Mouse (Mus musculus) embryonic facial prominence, embryonic 10.5 days (tissue): ENCODE data around the gene Capn7. TPM values are rescaled to one million over a fixed set of nuclear protein-coding genes. Genes with fewer than 3 reads are reported as not detected.

Source experiments
- DNase-seq: peaks from one replicate; pipeline ENCODE4 v3.0.0-alpha.2; 2017; ENCODE audit warnings: low spot score
- H3K27ac ChIP-seq: fragments of 300-500 bp; sonication (generic); replicated peaks from 2 replicates; pipeline ENCODE4 v1.5.1; 2016; ENCODE audit warnings: mild to moderate bottlenecking
- H3K27me3 ChIP-seq: fragments of 300-500 bp; sonication (generic); replicated peaks from 2 replicates; pipeline ENCODE4 v1.6.1; 2016; ENCODE audit warnings: low read depth, mild to moderate bottlenecking; ENCODE audit not compliant: poor library complexity, severe bottlenecking
- H3K36me3 ChIP-seq: fragments of 300-500 bp; sonication (generic); replicated peaks from 2 replicates; pipeline ENCODE4 v1.6.1; 2016; ENCODE audit warnings: mild to moderate bottlenecking, moderate library complexity
- H3K4me1 ChIP-seq: fragments of 300-500 bp; sonication (generic); 2 replicates; pipeline ENCODE4 v1.6.1; 2016
- H3K4me3 ChIP-seq: fragments of 300-500 bp; sonication (generic); 2 replicates; pipeline ENCODE4 v1.5.1; 2016; ENCODE audit warnings: mild to moderate bottlenecking, moderate library complexity
- H3K9me3 ChIP-seq: fragments of 300-500 bp; sonication (generic); 2 replicates; pipeline ENCODE4 v1.6.1; 2016; ENCODE audit warnings: mild to moderate bottlenecking
- WGBS: fragments of 180-500 bp; shearing (Covaris S2); methylation state at CpG from one replicate; pipeline ENCODE4 v1.1.7; 2016; 5-methylcytosine and 5-hydroxymethylcytosine counted together
- polyA plus RNA-seq: library from polyadenylated mRNA; unstranded; fragments of >200 nt; fragmentation: Nextera tagmentation; extraction: Ambion mirVana; gene quantifications from 2 replicates; pipeline ENCODE4 v1.2.1, GENCODE M21; 2016

Capn7 gene
- polyA plus RNA-seq, 1 experiment from 2014 or later, result 28.3 TPM

GRCm38 (mm10) chr14:31327196-31327595 is 9.2 kb upstream of the Capn7 start:
- 90% methylated on average over 1 of the region's 1 CpGs for WGBS
- H3K9me3 ChIP-seq, result no peaks in the 10 kb centered on the region
- peaks cover 23% of the 10 kb centered on the region for H3K27me3 ChIP-seq
- no peaks in the 10 kb centered on the region for H3K36me3 ChIP-seq
- DNase-seq, result no peak
- no peak overlapping the region for H3K27ac ChIP-seq
- H3K4me1 ChIP-seq, result peaks cover 12% of the 10 kb centered on the region
- no peak overlapping the region for H3K4me3 ChIP-seq

- no peaks in the 10 kb centered on the region for H3K36me3 ChIP-seq
- H3K27me3 ChIP-seq, result peaks cover 23% of the 10 kb centered on the region
- H3K4me1 ChIP-seq, result peaks cover 12% of the 10 kb centered on the region
- no peaks in the 10 kb centered on the region for H3K9me3 ChIP-seq
- 87% methylated on average over 4 of the region's 4 CpGs for WGBS
- H3K4me3 ChIP-seq, result no peak overlapping the region
- no peak for DNase-seq
- H3K27ac ChIP-seq, result no peak overlapping the region
Observed at GRCm38 (mm10) chr14:31327681-31328080, 8.8 kb upstream of the Capn7 start.

- peaks cover 13% of the 10 kb centered on the region; the same call in 1 of the 2 replicates for H3K27me3 ChIP-seq
- no peak for DNase-seq
- H3K4me3 ChIP-seq, result no peak overlapping the region
- no peaks in the 10 kb centered on the region for H3K4me1 ChIP-seq
- 55% methylated on average over 2 of the region's 2 CpGs for WGBS
- H3K9me3 ChIP-seq, result no peaks in the 10 kb centered on the region
- H3K36me3 ChIP-seq, result no peaks in the 10 kb centered on the region
- H3K27ac ChIP-seq, result no peak overlapping the region
Observed at GRCm38 (mm10) chr14:31329741-31330140, 6.7 kb upstream of the Capn7 start.

- H3K36me3 ChIP-seq, result no peaks in the 10 kb centered on the region
- WGBS, result 80% methylated on average over 4 of the region's 4 CpGs
- no peak overlapping the region for H3K4me3 ChIP-seq
- H3K27ac ChIP-seq, result no peak overlapping the region
- no peaks in the 10 kb centered on the region for H3K4me1 ChIP-seq
- peaks cover 13% of the 10 kb centered on the region; the same call in 1 of the 2 replicates for H3K27me3 ChIP-seq
- no peak for DNase-seq
- H3K9me3 ChIP-seq, result no peaks in the 10 kb centered on the region
Observed at GRCm38 (mm10) chr14:31330957-31331356, 5.5 kb upstream of the Capn7 start.

- peaks cover 9% of the 10 kb centered on the region; the same call in 1 of the 2 replicates for H3K27me3 ChIP-seq
- peaks cover 10% of the 10 kb centered on the region for H3K4me1 ChIP-seq
- 53% methylated on average over 3 of the region's 3 CpGs for WGBS
- peaks cover 5% of the 10 kb centered on the region; the same call in 1 of the 2 replicates for H3K36me3 ChIP-seq
- H3K27ac ChIP-seq, result no peak overlapping the region; the same call in 1 of the 2 replicates
- H3K4me3 ChIP-seq, result peak overlapping the region; percentile 81
- no peak for DNase-seq
- H3K9me3 ChIP-seq, result no peaks in the 10 kb centered on the region
Observed at GRCm38 (mm10) chr14:31335765-31336164, 673 bp upstream of the Capn7 start.

GRCm38 (mm10) chr14:31337406-31337805 is 968 bp downstream of the Capn7 start:
- 51% methylated on average over 7 of the region's 7 CpGs for WGBS
- no peak for DNase-seq
- Histone ChIP-seq H3K36me3 (peaks cover 20% of the 10 kb centered on the region), H3K27ac (0 out of 2 replicates have a peak overlapping the region, but pooled peaks have one; percentile 92), H3K4me3 (peak overlapping the region; percentile 81), H3K4me1 (peaks cover 10% of the 10 kb centered on the region), H3K27me3 (no peaks in the 10 kb centered on the region), H3K9me3 (no peaks in the 10 kb centered on the region)

GRCm38 (mm10) chr14:31337947-31338346 is 1.5 kb downstream of the Capn7 start:
- Histone ChIP-seq H3K9me3 (no peaks in the 10 kb centered on the region), H3K27me3 (no peaks in the 10 kb centered on the region), H3K36me3 (peaks cover 21% of the 10 kb centered on the region), H3K4me3 (peak overlapping the region; percentile 81; the same call in 1 of the 2 replicates), H3K4me1 (peaks cover 10% of the 10 kb centered on the region), H3K27ac (no peak overlapping the region)
- no peak for DNase-seq

GRCm38 (mm10) chr14:31343241-31343640 is 6.8 kb downstream of the Capn7 start:
- no peak for DNase-seq
- Histone ChIP-seq H3K4me1 (no peaks in the 10 kb centered on the region), H3K9me3 (no peaks in the 10 kb centered on the region), H3K4me3 (no peak overlapping the region), H3K36me3 (peaks cover 49% of the 10 kb centered on the region), H3K27me3 (no peaks in the 10 kb centered on the region), H3K27ac (no peak overlapping the region)
- 84% methylated on average over 8 of the region's 8 CpGs for WGBS

- peaks cover 61% of the 10 kb centered on the region for H3K36me3 ChIP-seq
- WGBS, result 90% methylated on average over 1 of the region's 1 CpGs
Observed at GRCm38 (mm10) chr14:31345367-31345766, 8.9 kb downstream of the Capn7 start.

GRCm38 (mm10) chr14:31362236-31362635 is 25.8 kb downstream of the Capn7 start:
- H3K27me3 ChIP-seq, result no peaks in the 10 kb centered on the region
- no peak overlapping the region for H3K27ac ChIP-seq
- no peak for DNase-seq
- H3K4me3 ChIP-seq, result no peak overlapping the region
- H3K4me1 ChIP-seq, result no peaks in the 10 kb centered on the region
- H3K9me3 ChIP-seq, result no peaks in the 10 kb centered on the region
- H3K36me3 ChIP-seq, result peaks cover 65% of the 10 kb centered on the region
- 91% methylated on average over 2 of the region's 2 CpGs for WGBS

More at GRCm38 (mm10) chr14:31345367-31345766, 8.9 kb downstream of the Capn7 start:
- Histone ChIP-seq H3K4me3 (no peak overlapping the region), H3K4me1 (no peaks in the 10 kb centered on the region), H3K27ac (no peak overlapping the region), H3K9me3 (no peaks in the 10 kb centered on the region), H3K27me3 (no peaks in the 10 kb centered on the region)
- no peak for DNase-seq

- H3K9me3 ChIP-seq, result no peaks in the 10 kb centered on the region
- no peak overlapping the region for H3K27ac ChIP-seq
- no peak for DNase-seq
- H3K4me1 ChIP-seq, result no peaks in the 10 kb centered on the region
- 94% methylated on average over 4 of the region's 4 CpGs for WGBS
- no peak overlapping the region for H3K4me3 ChIP-seq
- H3K36me3 ChIP-seq, result peaks cover 65% of the 10 kb centered on the region
- no peaks in the 10 kb centered on the region for H3K27me3 ChIP-seq
Observed at GRCm38 (mm10) chr14:31364589-31364988, 28.2 kb downstream of the Capn7 start.

- H3K36me3 ChIP-seq, result peaks cover 71% of the 10 kb centered on the region
Observed at GRCm38 (mm10) chr14:31365350-31365749, 28.9 kb downstream of the Capn7 start.

GRCm38 (mm10) chr14:31367951-31368350 is 31.5 kb downstream of the Capn7 start:
- DNase-seq, result no peak
- Histone ChIP-seq H3K4me3 (no peak overlapping the region), H3K36me3 (peaks cover 80% of the 10 kb centered on the region), H3K27ac (no peak overlapping the region), H3K4me1 (no peaks in the 10 kb centered on the region), H3K9me3 (no peaks in the 10 kb centered on the region), H3K27me3 (no peaks in the 10 kb centered on the region)
- WGBS, result 94% methylated on average over 7 of the region's 7 CpGs

More at GRCm38 (mm10) chr14:31365350-31365749, 28.9 kb downstream of the Capn7 start:
- no peak overlapping the region for H3K27ac ChIP-seq
- no peaks in the 10 kb centered on the region for H3K4me1 ChIP-seq
- no peak overlapping the region for H3K4me3 ChIP-seq
- H3K9me3 ChIP-seq, result no peaks in the 10 kb centered on the region
- DNase-seq, result peak; percentile 66
- no peaks in the 10 kb centered on the region for H3K27me3 ChIP-seq
